Mouse (Mus musculus) liver, embryonic 14.5 days (tissue): ENCODE results near the gene Aldh1a3. TPM values are rescaled to one million over a fixed set of nuclear protein-coding genes. Genes with fewer than 3 reads are reported as not detected.

ENCODE experiments used
- ATAC-seq: fragments of 200-750 bp; cut with Nextera tagmentation; 2 replicates; pipeline ENCODE4 v1.8.0; 2017; ENCODE audit warnings: moderate number of reproducible peaks, mild to moderate bottlenecking, moderate library complexity; ENCODE audit not compliant: insufficient read depth
- DNase-seq, 3 experiments: peaks; one replicate each; pipeline ENCODE4 v3.0.0-alpha.2; 2012 to 2013; ENCODE audit warnings: low read depth in 3 of 3, low spot score in 3 of 3
- H3K27ac ChIP-seq: fragments of 300-500 bp; sonication (generic); 2 replicates; pipeline ENCODE4 v1.5.1; 2014; ENCODE audit warnings: moderate library complexity, mild to moderate bottlenecking, control low read depth, inconsistent platforms
- H3K27me3 ChIP-seq: fragments of 300-500 bp; sonication (generic); 2 replicates; pipeline ENCODE4 v1.6.1; 2014; ENCODE audit warnings: mild to moderate bottlenecking, low read length, moderate library complexity; ENCODE audit not compliant: control insufficient read depth, insufficient read depth
- H3K36me3 ChIP-seq: fragments of 300-500 bp; sonication (generic); replicated peaks from 2 replicates; pipeline ENCODE4 v1.6.1; 2014; ENCODE audit warnings: low read depth; ENCODE audit not compliant: control insufficient read depth, insufficient read depth
- H3K4me1 ChIP-seq, 2 experiments: fragments of 200-500 bp in 1 of 2; fragments of 300-500 bp in 1 of 2; sonication (generic) in 1 of 2; replicated peaks; 2 replicates each; pipeline ENCODE4 v1.6.1; 2012 to 2014; ENCODE audit warnings: antibody characterized with exemption in 1 of 2, inconsistent platforms in 1 of 2, low read length in 1 of 2; ENCODE audit not compliant: control insufficient read depth in 2 of 2, insufficient read depth in 2 of 2
- H3K4me2 ChIP-seq: fragments of 300-500 bp; sonication (generic); 2 replicates; pipeline ENCODE4 v1.6.1; 2014; ENCODE audit warnings: low read depth, mild to moderate bottlenecking, control low read depth, moderate library complexity
- H3K4me3 ChIP-seq, 2 experiments: fragments of 200-500 bp in 1 of 2; fragments of 300-500 bp in 1 of 2; sonication (generic) in 1 of 2; 2 replicates each; pipeline ENCODE4 v1.5.1; 2012 to 2014; ENCODE audit warnings: low read depth in 2 of 2, low read length in 2 of 2, mild to moderate bottlenecking in 2 of 2, control low read depth in 1 of 2, inconsistent platforms in 1 of 2, moderate library complexity in 1 of 2; ENCODE audit not compliant: insufficient read depth in 1 of 2
- H3K9ac ChIP-seq: fragments of 300-500 bp; sonication (generic); replicated peaks from 2 replicates; pipeline ENCODE4 v1.6.1; 2014; ENCODE audit warnings: mild to moderate bottlenecking, control low read depth, moderate library complexity
- H3K9me3 ChIP-seq: fragments of 300-500 bp; sonication (generic); 2 replicates; pipeline ENCODE4 v1.6.1; 2016; ENCODE audit warnings: low read length, mixed read lengths; ENCODE audit not compliant: control insufficient read depth
- CTCF ChIP-seq: IDR thresholded peaks from 2 replicates; pipeline ENCODE4 v1.5.1; 2016; ENCODE audit warnings: antibody characterized with exemption, low read depth, control low read depth
- EP300 ChIP-seq: IDR thresholded peaks from 2 replicates; pipeline ENCODE4 v1.6.1; 2016; ENCODE audit warnings: antibody characterized with exemption, low read depth
- WGBS: fragments of 180-500 bp; shearing (Covaris S2); extraction: QIAGEN DNeasy Blood & Tissue Kit; methylation state at CpG from one replicate; pipeline ENCODE4 v1.1.7; 2014; ENCODE audit not compliant: insufficient replicate concordance; 5-methylcytosine and 5-hydroxymethylcytosine counted together
- polyA plus RNA-seq, 2 experiments: library from polyadenylated mRNA; depleted of rRNA in 1 of 2; stranded (reverse) in 1 of 2; unstranded in 1 of 2; fragments of >200 nt; fragmentation: Nextera tagmentation in 1 of 2; extraction: Ambion mirVana in 1 of 2; gene quantifications; 2 replicates each; pipeline versions ENCODE4 v1.2.1 to v1.2.3; 2012 to 2014

Aldh1a3 gene
- polyA plus RNA-seq (2012; rRNA removed) (0.18 and 0.25 TPM in 2 replicates), polyA plus RNA-seq (2014; fragmentation: Nextera tagmentation; extraction: Ambion mirVana) (0.68 and 0.88 TPM in 2 replicates)

DNA sequence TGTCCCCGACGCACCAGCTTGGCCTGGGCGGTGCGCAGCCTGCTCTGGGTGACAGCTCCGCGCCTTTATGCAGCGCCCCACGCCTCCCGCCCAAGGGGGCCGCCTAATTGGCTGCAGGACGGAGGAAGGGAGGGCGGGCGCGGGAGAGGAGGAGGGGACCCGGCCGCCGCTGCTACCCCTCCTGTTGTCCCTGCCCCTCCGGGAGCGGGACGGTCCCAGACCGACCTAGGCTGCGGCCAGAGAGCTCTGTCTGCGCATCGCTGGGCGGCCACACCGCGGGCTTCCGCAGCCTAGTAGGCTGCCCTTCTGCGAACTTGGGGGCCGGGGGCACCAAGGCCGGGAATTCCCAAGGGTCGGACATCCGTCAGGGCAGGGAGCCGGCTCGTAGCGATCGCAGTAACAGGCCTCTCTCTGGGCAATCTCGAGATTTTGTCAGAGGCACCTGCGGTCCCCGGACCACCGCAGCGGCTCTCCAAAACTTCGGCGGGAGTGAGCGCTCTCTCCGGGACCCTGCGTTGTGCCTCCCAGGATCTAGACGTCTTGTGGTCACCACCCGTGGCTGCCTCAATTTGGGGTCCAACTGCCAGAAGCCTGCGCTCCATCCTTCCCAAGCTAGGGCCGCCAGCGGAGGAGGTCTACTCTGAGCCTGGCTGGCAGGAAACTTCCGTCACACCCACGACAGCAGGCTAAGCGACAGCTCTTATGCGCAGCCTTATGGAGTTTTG lies at the start of gene Aldh1a3:
TSS of gene Aldh1a3 (minus strand) at position 81 of the 725 bp plus-strand sequence.
- H3K27ac ChIP-seq, result no peak within 1 kb of the TSS
- H3K36me3 ChIP-seq, result no peaks in the 10 kb centered on the region
- H3K4me1 ChIP-seq, result no peaks in the 10 kb centered on the region
- WGBS, result 1% methylated on average over 55 of the region's 56 CpGs
- H3K9ac ChIP-seq, result no peak within 1 kb of the TSS
- ATAC-seq (no peak), DNase-seq (no peak)
- TF ChIP-seq CTCF (no peak), EP300 (no peak)
- peaks cover 47% of the 10 kb centered on the region for H3K27me3 ChIP-seq
- H3K4me2 ChIP-seq, result peak within 1 kb of the TSS; percentile 50
- H3K4me3 ChIP-seq, result peak within 1 kb of the TSS in 1 of 2 experiments; percentile 32; a peak in 3 of 4 replicates
- no peaks in the 10 kb centered on the region for H3K9me3 ChIP-seq

- no peaks in the 10 kb centered on the region for H3K9me3 ChIP-seq
- no peak overlapping the region for H3K9ac ChIP-seq
- DNase-seq, result no peak
- H3K27me3 ChIP-seq, result no peaks in the 10 kb centered on the region
- H3K4me3 ChIP-seq, result no peak overlapping the region
- no peak for TF ChIP-seq CTCF
- TF ChIP-seq EP300, result no peak
- WGBS, result 61% methylated on average over 8 of the region's 8 CpGs
- no peak overlapping the region for H3K27ac ChIP-seq
- no peak overlapping the region for H3K4me2 ChIP-seq
- H3K36me3 ChIP-seq, result no peaks in the 10 kb centered on the region
- ATAC-seq, result no peak
- H3K4me1 ChIP-seq, result peaks cover 0 to 4% of the 10 kb centered on the region in 2 experiments; a peak in 1 of 4 replicates
Observed at GRCm38 (mm10) chr7:66476289-66476688, 49.0 kb upstream of the Aldh1a3 start.

GRCm38 (mm10) chr7:66471641-66472216 lies 44.4 kb upstream of the Aldh1a3 start:
- DNase-seq, result no peak
- 62% methylated on average over 12 of the region's 12 CpGs for WGBS

DNA sequence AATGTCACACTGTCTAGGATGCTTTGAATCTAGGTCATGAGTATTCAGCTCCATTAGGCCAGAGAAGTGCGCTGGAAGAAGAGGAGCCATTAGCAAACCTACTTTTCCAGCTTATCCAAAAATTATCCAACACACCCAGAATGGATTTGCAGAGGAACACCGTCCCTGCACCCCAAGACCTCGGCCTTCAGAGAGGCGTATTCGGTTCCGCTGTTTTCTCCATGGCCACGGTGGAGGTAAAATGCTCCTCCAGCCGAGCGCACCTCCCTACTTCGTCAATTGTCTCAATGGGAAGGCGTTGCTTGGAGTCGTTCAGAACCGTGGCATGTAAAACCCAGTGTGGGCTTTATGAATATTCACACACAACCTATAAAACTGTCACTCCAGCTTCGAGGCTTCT lies 39.3 kb upstream of the Aldh1a3 start:
- no peaks in the 10 kb centered on the region for H3K36me3 ChIP-seq
- TF ChIP-seq CTCF (no peak), EP300 (no peak)
- no peaks in the 10 kb centered on the region for H3K27me3 ChIP-seq
- H3K4me1 ChIP-seq, result no peaks in the 10 kb centered on the region
- DNase-seq (no peak), ATAC-seq (no peak)
- H3K27ac ChIP-seq, result no peak overlapping the region
- H3K4me2 ChIP-seq, result no peak overlapping the region
- 79% methylated on average over 14 of the region's 14 CpGs for WGBS
- H3K4me3 ChIP-seq, result no peak overlapping the region
- H3K9me3 ChIP-seq, result no peaks in the 10 kb centered on the region
- H3K9ac ChIP-seq, result no peak overlapping the region

More at GRCm38 (mm10) chr7:66471641-66472216, 44.4 kb upstream of the Aldh1a3 start:
- Histone ChIP-seq H3K27me3 (no peaks in the 10 kb centered on the region), H3K4me2 (no peak overlapping the region), H3K9me3 (no peaks in the 10 kb centered on the region), H3K9ac (no peak overlapping the region), H3K27ac (no peak overlapping the region), H3K4me1 (no peaks in the 10 kb centered on the region), H3K36me3 (no peaks in the 10 kb centered on the region), H3K4me3 (no peak overlapping the region)
- ATAC-seq, result no peak
- TF ChIP-seq EP300 (no peak), CTCF (no peak)

DNA sequence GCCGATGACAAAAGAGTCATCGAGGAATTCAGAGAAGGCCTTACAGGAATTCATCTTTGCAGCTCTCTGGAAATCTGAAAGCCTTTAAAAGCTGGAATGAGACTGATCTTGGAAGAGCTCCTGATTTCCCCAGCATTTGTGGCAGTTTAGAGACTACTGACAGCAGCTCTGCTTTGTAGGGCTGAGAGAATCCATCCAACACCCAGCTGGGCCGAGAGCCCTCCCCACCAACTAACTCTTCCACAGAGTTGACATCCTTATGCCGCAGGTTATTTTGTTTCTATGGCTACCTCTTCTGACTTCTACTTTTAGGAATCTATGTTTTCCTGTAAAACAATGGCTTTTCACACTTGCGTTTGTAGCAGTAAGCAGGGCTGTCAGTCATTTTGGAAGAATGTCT lies 37.9 kb upstream of the Aldh1a3 start:
- no peaks in the 10 kb centered on the region for H3K27me3 ChIP-seq
- 69% methylated on average over 5 of the region's 5 CpGs for WGBS
- no peaks in the 10 kb centered on the region for H3K4me1 ChIP-seq
- no peak overlapping the region for H3K4me2 ChIP-seq
- DNase-seq (no peak), ATAC-seq (no peak)
- no peaks in the 10 kb centered on the region for H3K36me3 ChIP-seq
- H3K27ac ChIP-seq, result no peak overlapping the region
- TF ChIP-seq CTCF, result no peak
- TF ChIP-seq EP300, result no peak
- no peaks in the 10 kb centered on the region for H3K9me3 ChIP-seq
- H3K9ac ChIP-seq, result no peak overlapping the region
- no peak overlapping the region for H3K4me3 ChIP-seq
